In genomic region chr1:160318057-160318725, GRCm38 (mm10) we compare ENCODE assay signal across 25 mouse cellular contexts.
DNase-seq lines count a peak whose midpoint lies in the region; ATAC-seq and TF ChIP-seq lines count a peak whose summit lies in the region.
"Had no signal": no experiment of that assay in that cellular context is flagged by ENCODE, and none has a peak within 500 bp of the region (broad histone marks: within the 10 kb centered on the region; RNA-seq: fewer than 3 reads in every experiment).

No protein-coding gene starts in this region.

- TF ChIP-seq EP300 in lung, postnatal 0 days (IDR thresholded peaks at IDR 0.05), result no peak

- H3K9me3 ChIP-seq in lung, postnatal 0 days (ENCODE audit: low read length), result no peaks in the 10 kb centered on the region
- no peaks in the 10 kb centered on the region for H3K9me3 ChIP-seq in intestine, embryonic 16.5 days (ENCODE audit: control insufficient read depth, low read length)
- no peaks in the 10 kb centered on the region for H3K9me3 ChIP-seq in stomach, embryonic 16.5 days (replicated peaks; ENCODE audit: control insufficient read depth, low read length)
- no peaks in the 10 kb centered on the region for H3K9me3 ChIP-seq in hindbrain, embryonic 14.5 days (ENCODE audit: control insufficient read depth, low read length)
- H3K9me3 ChIP-seq: embryonic facial prominence, embryonic 15.5 days; forebrain, embryonic 10.5 days; heart, embryonic 10.5 days had no signal

- no peaks in the 10 kb centered on the region for H3K79me2 ChIP-seq in liver, adult 2 months (ENCODE audit: control insufficient read depth, insufficient read depth, low read length)

- no peak for TF ChIP-seq POLR2A in liver, adult 2 months (IDR thresholded peaks at IDR 0.05; ENCODE audit: extremely low read depth, insufficient read depth, low read length)

- H3K36me3 ChIP-seq in liver, adult 2 months (ENCODE audit: control insufficient read depth, insufficient read depth, low read length), result no peaks in the 10 kb centered on the region
- no peaks in the 10 kb centered on the region for H3K36me3 ChIP-seq in lung, postnatal 0 days (ENCODE audit: insufficient read depth, low read length)
- H3K36me3 ChIP-seq in intestine, embryonic 16.5 days (ENCODE audit: control insufficient read depth, insufficient read depth, low read length), result no peaks in the 10 kb centered on the region
- H3K36me3 ChIP-seq in stomach, embryonic 16.5 days (ENCODE audit: control insufficient read depth, insufficient read depth, low read length), result no peaks in the 10 kb centered on the region
- no peaks in the 10 kb centered on the region for H3K36me3 ChIP-seq in hindbrain, embryonic 14.5 days (replicated peaks; ENCODE audit: control insufficient read depth, insufficient read depth)
- H3K36me3 ChIP-seq: embryonic facial prominence, embryonic 15.5 days; forebrain, embryonic 10.5 days; heart, embryonic 10.5 days had no signal

- DNase-seq in liver, adult 2 months (ENCODE audit: extremely low read depth, low read depth, low spot score), result peak; percentile 38
- no peak for DNase-seq in liver
- DNase-seq in lung, postnatal 0 days (ENCODE audit: low spot score), result peak; percentile 65
- DNase-seq in lung, postnatal 4 days, result no peak
- no peak for DNase-seq in layer of hippocampus, postnatal 36 days
- no peak for DNase-seq in hindbrain, embryonic 14.5 days (ENCODE audit: low spot score)
- DNase-seq: adrenal gland, postnatal 10 days; B cell, adult 2 months; cerebellum, adult 11 months; cerebellum, adult 8-10 months; cerebellum, postnatal 14 days; embryo, embryonic 11 days; gastrocnemius, adult 2 months; gastrocnemius, postnatal 25 days; heart, adult 18-20 months; heart, postnatal 10 days; heart, postnatal 4 days had no signal

- peak; percentile 71 for ATAC-seq in lung, postnatal 0 days
- ATAC-seq in intestine, embryonic 16.5 days, result peak; percentile 93
- peak; percentile 50; the same call in 1 of the 2 replicates for ATAC-seq in stomach, embryonic 16.5 days (ENCODE audit: insufficient read depth, low FRiP score)
- ATAC-seq in hindbrain, embryonic 14.5 days (ENCODE audit: low FRiP score), result no peak
- ATAC-seq: CD4-positive, CD25-positive, alpha-beta regulatory T cell, adult 4 months; forebrain, embryonic 14.5 days had no signal

- H3K4me1 ChIP-seq in liver, adult 2 months (ENCODE audit: control insufficient read depth, insufficient read depth, low read length), result no peaks in the 10 kb centered on the region
- H3K4me1 ChIP-seq in lung, postnatal 0 days (ENCODE audit: insufficient read depth, low read depth, low read length), result no peaks in the 10 kb centered on the region
- H3K4me1 ChIP-seq in intestine, embryonic 16.5 days (ENCODE audit: control insufficient read depth, insufficient read depth, low read length), result no peaks in the 10 kb centered on the region
- no peaks in the 10 kb centered on the region for H3K4me1 ChIP-seq in stomach, embryonic 16.5 days (ENCODE audit: control insufficient read depth, insufficient read depth, low read length)
- H3K4me1 ChIP-seq in hindbrain, embryonic 14.5 days (replicated peaks; ENCODE audit: control insufficient read depth, insufficient read depth, low read length), result no peaks in the 10 kb centered on the region
- H3K4me1 ChIP-seq: embryonic facial prominence, embryonic 15.5 days; forebrain, embryonic 10.5 days; heart, embryonic 10.5 days had no signal

- no peak overlapping the region for H3K4me3 ChIP-seq in liver, adult 2 months (ENCODE audit: insufficient read depth, low read depth, low read length)
- H3K4me3 ChIP-seq in lung, postnatal 0 days (ENCODE audit: low read depth, low read length), result no peak overlapping the region
- no peak overlapping the region for H3K4me3 ChIP-seq in intestine, embryonic 16.5 days (ENCODE audit: low read length)
- H3K4me3 ChIP-seq in stomach, embryonic 16.5 days (replicated peaks; ENCODE audit: low read length), result no peak overlapping the region
- H3K4me3 ChIP-seq in hindbrain, embryonic 14.5 days (replicated peaks; ENCODE audit: low read length), result no peak overlapping the region
- H3K4me3 ChIP-seq: embryonic facial prominence, embryonic 15.5 days; erythroblast, embryonic 14.5 days; forebrain, embryonic 10.5 days; gastrocnemius, adult 2 months; heart, embryonic 10.5 days had no signal

- no peak overlapping the region for H3K9ac ChIP-seq in liver, adult 2 months (ENCODE audit: low read depth, low read length)
- no peak overlapping the region for H3K9ac ChIP-seq in lung, postnatal 0 days (replicated peaks; ENCODE audit: low read depth)
- no peak overlapping the region for H3K9ac ChIP-seq in intestine, embryonic 16.5 days (ENCODE audit: low read depth, low read length)
- no peak overlapping the region for H3K9ac ChIP-seq in stomach, embryonic 16.5 days (ENCODE audit: low read length)
- no peak overlapping the region for H3K9ac ChIP-seq in hindbrain, embryonic 14.5 days
- H3K9ac ChIP-seq: embryonic facial prominence, embryonic 15.5 days had no signal

- no peak for TF ChIP-seq CTCF in liver, adult 2 months (IDR thresholded peaks at IDR 0.05; ENCODE audit: low read depth, low read length)
- no peak for TF ChIP-seq CTCF in lung, postnatal 0 days (IDR thresholded peaks at IDR 0.05)

- H3K27me3 ChIP-seq in liver, adult 2 months (ENCODE audit: control insufficient read depth, insufficient read depth, low read length), result no peaks in the 10 kb centered on the region
- no peaks in the 10 kb centered on the region for H3K27me3 ChIP-seq in lung, postnatal 0 days (replicated peaks; ENCODE audit: insufficient read depth, low read length)
- H3K27me3 ChIP-seq in intestine, embryonic 16.5 days (replicated peaks; ENCODE audit: control insufficient read depth, insufficient read depth, low read length), result no peaks in the 10 kb centered on the region
- no peaks in the 10 kb centered on the region for H3K27me3 ChIP-seq in stomach, embryonic 16.5 days (ENCODE audit: control insufficient read depth, insufficient read depth, low read length)
- H3K27me3 ChIP-seq in hindbrain, embryonic 14.5 days (ENCODE audit: control insufficient read depth, insufficient read depth, low read length), result no peaks in the 10 kb centered on the region
- H3K27me3 ChIP-seq: embryonic facial prominence, embryonic 15.5 days had no signal

- no peak overlapping the region for H3K4me2 ChIP-seq in lung, postnatal 0 days (replicated peaks; ENCODE audit: low read depth, low read length)
- no peak overlapping the region for H3K4me2 ChIP-seq in intestine, embryonic 16.5 days (ENCODE audit: low read depth, low read length)
- no peak overlapping the region for H3K4me2 ChIP-seq in stomach, embryonic 16.5 days (ENCODE audit: low read depth, low read length)
- no peak overlapping the region for H3K4me2 ChIP-seq in hindbrain, embryonic 14.5 days (replicated peaks)
- H3K4me2 ChIP-seq: embryonic facial prominence, embryonic 15.5 days had no signal

- no peak overlapping the region for H3K27ac ChIP-seq in liver, adult 2 months (replicated peaks; ENCODE audit: insufficient read depth, low read depth, low read length)
- H3K27ac ChIP-seq in lung, postnatal 0 days (ENCODE audit: low read length), result no peak overlapping the region
- H3K27ac ChIP-seq in intestine, embryonic 16.5 days (ENCODE audit: low read length), result no peak overlapping the region
- no peak overlapping the region for H3K27ac ChIP-seq in stomach, embryonic 16.5 days (ENCODE audit: low read length)
- H3K27ac ChIP-seq in hindbrain, embryonic 14.5 days, result no peak overlapping the region
- H3K27ac ChIP-seq: embryonic facial prominence, embryonic 15.5 days; forebrain, embryonic 10.5 days; gastrocnemius, adult 2 months; heart, embryonic 10.5 days had no signal

- 64% methylated on average over 8 of the region's 8 CpGs for WGBS in liver, adult 2 months
- WGBS in lung, postnatal 0 days, result 59% methylated on average over 8 of the region's 8 CpGs
- 65% methylated on average over 8 of the region's 8 CpGs for WGBS in intestine, embryonic 16.5 days
- 61% methylated on average over 8 of the region's 8 CpGs for WGBS in stomach, embryonic 16.5 days
- WGBS in hindbrain, embryonic 14.5 days, result 83% methylated on average over 8 of the region's 8 CpGs

Comparison
In these comparisons a context has a peak if more than half of its experiments do, and no peak if none do; other contexts are left out.
1. DNase-seq: peak in liver, adult 2 months (single experiment) and lung, postnatal 0 days (single experiment); none in liver (single experiment), lung, postnatal 4 days (0 of 2), layer of hippocampus, postnatal 36 days (0 of 2) and hindbrain, embryonic 14.5 days (single experiment).